Mouse (Mus musculus) small intestine, adult 2 months (tissue): ENCODE measurements around the gene Mmachc.

Experiments
- CTCF ChIP-seq: fragments of 200-500 bp; IDR thresholded peaks from 2 replicates; pipeline ENCODE4 v1.5.1; 2012; ENCODE audit warnings: low read depth, mild to moderate bottlenecking, control low read depth, inconsistent platforms, low read length, moderate library complexity, mixed read lengths; ENCODE audit not compliant: insufficient replicate concordance, insufficient read length; ENCODE audit errors: extremely low read depth
- POLR2A ChIP-seq: fragments of 200-500 bp; IDR thresholded peaks from 2 replicates; pipeline ENCODE4 v1.6.1; 2012; ENCODE audit warnings: low read depth, mild to moderate bottlenecking, control low read depth, inconsistent platforms, low read length, moderate library complexity

- no peak for TF ChIP-seq CTCF
- no peak for TF ChIP-seq POLR2A
Measured at GRCm38 (mm10) chr4:116692146-116692545, 16.1 kb downstream of the Mmachc start.
